Comparison of ENCODE assay signal across 8 mouse cellular contexts in the genomic region with DNA sequence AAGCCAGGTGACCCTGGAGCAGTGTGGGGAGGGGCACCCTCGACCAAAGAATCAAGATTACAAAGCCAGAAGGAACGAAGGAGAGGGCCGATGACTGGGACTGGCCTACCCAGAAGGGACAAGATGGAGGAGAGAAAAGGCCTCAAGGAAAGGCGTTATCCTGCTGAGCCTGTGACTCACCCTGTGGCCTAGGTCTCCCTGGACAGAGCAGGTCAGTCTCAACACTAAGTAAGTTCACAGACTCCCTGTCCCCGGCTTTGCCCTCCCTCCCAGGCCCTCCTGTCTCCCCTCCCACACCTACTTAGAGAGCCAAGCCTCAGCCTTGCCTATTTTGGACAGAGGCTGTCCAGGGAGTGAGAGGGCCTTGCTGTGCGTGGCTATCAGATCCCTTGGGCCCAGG. TPM values are rescaled to one million over a fixed set of nuclear protein-coding genes. Genes with fewer than 3 reads are reported as not detected.
DNase-seq lines count a peak whose midpoint lies in the region; ATAC-seq and TF ChIP-seq lines count a peak whose summit lies in the region.

A gene (plus strand): TSS at position 79 of the 400 bp plus-strand sequence.

- ATAC-seq in midbrain, embryonic 14.5 days (ENCODE audit: low FRiP score, low TSS enrichment): no peak

- no peaks in the 10 kb centered on the region for H3K27me3 ChIP-seq in heart, adult 2 months (ENCODE audit: control insufficient read depth, insufficient read depth, low read length)
- H3K27me3 ChIP-seq in midbrain, embryonic 14.5 days (ENCODE audit: control insufficient read depth, insufficient read depth, low read length): no peaks in the 10 kb centered on the region

- TF ChIP-seq POLR2A in heart, adult 2 months (IDR thresholded peaks at IDR 0.05; ENCODE audit: insufficient read depth, low read depth, low read length): no peak

- no peak within 1 kb of the TSS for H3K4me3 ChIP-seq in left cerebral cortex, adult 2 months
- H3K4me3 ChIP-seq in brown adipose tissue, adult 24 weeks (ENCODE audit: insufficient read depth, low read depth, low read length): no peak within 1 kb of the TSS
- H3K4me3 ChIP-seq in heart, adult 2 months: no peak within 1 kb of the TSS
- no peak within 1 kb of the TSS for H3K4me3 ChIP-seq in midbrain, embryonic 14.5 days (replicated peaks; ENCODE audit: low read depth, low read length)

- no peak for TF ChIP-seq EP300 in heart, adult 2 months (IDR thresholded peaks at IDR 0.05; ENCODE audit: insufficient read depth, low read depth, low read length)

- H3K36me3 ChIP-seq in heart, adult 2 months (ENCODE audit: control insufficient read depth, insufficient read depth, low read length): no peaks in the 10 kb centered on the region
- H3K36me3 ChIP-seq in midbrain, embryonic 14.5 days (ENCODE audit: control insufficient read depth, insufficient read depth, low read length): no peaks in the 10 kb centered on the region

- H3K79me2 ChIP-seq in heart, adult 2 months (replicated peaks; ENCODE audit: control insufficient read depth, insufficient read depth, low read length): no peaks in the 10 kb centered on the region

- H3K9ac ChIP-seq in heart, adult 2 months (ENCODE audit: low read depth, low read length): no peak within 1 kb of the TSS
- no peak within 1 kb of the TSS for H3K9ac ChIP-seq in midbrain, embryonic 14.5 days (replicated peaks; ENCODE audit: low read length)

- TF ChIP-seq CTCF in left cerebral cortex, adult 2 months (IDR thresholded peaks at IDR 0.05): no peak
- TF ChIP-seq CTCF in heart, adult 2 months (IDR thresholded peaks at IDR 0.05): no peak

- no peak within 1 kb of the TSS for H3K27ac ChIP-seq in left cerebral cortex, adult 2 months
- H3K27ac ChIP-seq in brown adipose tissue, adult 24 weeks (replicated peaks; ENCODE audit: low read depth, low read length): peak within 1 kb of the TSS; percentile 81
- peak within 1 kb of the TSS; percentile 65 for H3K27ac ChIP-seq in heart, adult 2 months
- no peak within 1 kb of the TSS for H3K27ac ChIP-seq in midbrain, embryonic 14.5 days (replicated peaks; ENCODE audit: low read depth, low read length)

- no peak within 1 kb of the TSS for H3K4me2 ChIP-seq in midbrain, embryonic 14.5 days (ENCODE audit: low read length)

- H3K4me1 ChIP-seq in brown adipose tissue, adult 24 weeks (ENCODE audit: control insufficient read depth, insufficient read depth, insufficient read length, low read length): no peaks in the 10 kb centered on the region; the same call in 1 of the 2 replicates
- H3K4me1 ChIP-seq in heart, adult 2 months (ENCODE audit: control insufficient read depth, insufficient read depth, low read length): peaks cover 6% of the 10 kb centered on the region
- H3K4me1 ChIP-seq in midbrain, embryonic 14.5 days (ENCODE audit: control insufficient read depth, insufficient read depth, low read length): no peaks in the 10 kb centered on the region

- intact Hi-C loops in left cerebral cortex, adult 2 months (cut with DNase I): loop anchor here (1.0 to 10.0 kb wide), 3 partner anchors 33 to 225 kb away; no protein-coding TSS in a partner anchor
- intact Hi-C loops in heart, adult 2 months (cut with DNase I): loop anchor here (1.0 kb wide), 2 partner anchors 33 to 61 kb away; no protein-coding TSS in a partner anchor

- no peaks in the 10 kb centered on the region for H3K9me3 ChIP-seq in midbrain, embryonic 14.5 days (ENCODE audit: control insufficient read depth, low read length)

- WGBS in heart, adult 2 months: 47% methylated on average over 6 of the region's 6 CpGs
- WGBS in midbrain, embryonic 14.5 days: 75% methylated on average over 6 of the region's 6 CpGs

- DNase-seq in left cerebral cortex, adult 2 months (ENCODE audit: extremely low spot score in 1 of 2, low spot score in 2 of 2): no peak
- DNase-seq in left cerebral cortex, adult 9 months (ENCODE audit: low spot score in 2 of 2): no peak
- DNase-seq in heart, adult 2 months: no peak
- DNase-seq in layer of hippocampus, postnatal 14 days (ENCODE audit: low spot score in 2 of 2): no peak
- DNase-seq in midbrain, embryonic 14.5 days: no peak
- DNase-seq in right cerebral cortex, adult 18-20 months: no peak
- no peak for DNase-seq in frontal cortex, postnatal 10 days (ENCODE audit: low spot score in 2 of 2)

RNA-seq across cellular contexts. Expression of the gene that starts here (rescaled TPM):
- total RNA-seq in left cerebral cortex, adult 2 months (2021): 100 to 1,000 TPM; 208 to 212 TPM
- polyA plus RNA-seq in brown adipose tissue, adult 24 weeks (2012; ENCODE audit: insufficient read depth, insufficient read length, missing spikeins): 33.7 and 37.2 TPM in 2 replicates
- total RNA-seq in heart, adult 2 months (2021): 10 to 100 TPM; 50.1 to 50.5 TPM
- polyA plus RNA-seq in heart, adult 2 months (2012; rRNA removed): 99.2 and 128 TPM in 2 replicates
- total RNA-seq in layer of hippocampus, postnatal 14 days (2021): 100 to 1,000 TPM; 150 to 168 TPM
- 13.2 and 16.1 TPM in 2 replicates for polyA plus RNA-seq in midbrain, embryonic 14.5 days (2014; fragmentation: Nextera tagmentation; extraction: Ambion mirVana)

Comparison
In these comparisons a context has a peak if more than half of its experiments do, and no peak if none do; other contexts are left out.
1. H3K27ac ChIP-seq: peak in brown adipose tissue, adult 24 weeks (single experiment) and heart, adult 2 months (single experiment); none in left cerebral cortex, adult 2 months (single experiment) and midbrain, embryonic 14.5 days (single experiment).